Mouse (Mus musculus): ENCODE measurements around the gene Slc35c2. TPM values are rescaled to one million over a fixed set of nuclear protein-coding genes. Genes with fewer than 3 reads are reported as not detected.
A peak's percentile ranks its signal among the peaks of the same experiment; 100 is the strongest.

The Slc35c2 gene
- polyA plus RNA-seq, 1 experiment from 2014 or later = 53.0 TPM

GRCm38 (mm10) chr2:165305438-165305837 is 17.8 kb upstream of the Slc35c2 start:
- H3K9me3 ChIP-seq (ENCODE audit: control insufficient read depth, low read length) = no peaks in the 10 kb centered on the region
- H3K27ac ChIP-seq (ENCODE audit: low read depth, low read length) = no peak overlapping the region; the same call in 1 of the 2 replicates
- H3K4me2 ChIP-seq = 0 out of 2 replicates have a peak overlapping the region, but pooled peaks have one; percentile 6
- 80% methylated on average over 8 of the region's 8 CpGs for WGBS
- no peak overlapping the region for H3K4me3 ChIP-seq (ENCODE audit: low read depth, low read length)
- ATAC-seq (replicated peaks; ENCODE audit: low FRiP score) (no peak), DNase-seq (ENCODE audit: low spot score) (no peak)
- H3K9ac ChIP-seq (ENCODE audit: low read depth, low read length) = no peak overlapping the region
- H3K36me3 ChIP-seq (ENCODE audit: control insufficient read depth, insufficient read depth, low read length) = peaks cover 15% of the 10 kb centered on the region
- H3K27me3 ChIP-seq (replicated peaks; ENCODE audit: control insufficient read depth, insufficient read depth, low read length) = no peaks in the 10 kb centered on the region
- no peaks in the 10 kb centered on the region; the same call in 1 of the 2 replicates for H3K4me1 ChIP-seq (replicated peaks; ENCODE audit: control insufficient read depth, insufficient read depth, low read length)

- no peaks in the 10 kb centered on the region for H3K9me3 ChIP-seq (ENCODE audit: control insufficient read depth, low read length)
- ATAC-seq (replicated peaks; ENCODE audit: low FRiP score) = no peak
- no peak overlapping the region for H3K9ac ChIP-seq (ENCODE audit: low read depth, low read length)
- H3K4me3 ChIP-seq (ENCODE audit: low read depth, low read length) = no peak overlapping the region
- no peak overlapping the region for H3K4me2 ChIP-seq
- H3K4me1 ChIP-seq (replicated peaks; ENCODE audit: control insufficient read depth, insufficient read depth, low read length) = no peaks in the 10 kb centered on the region; the same call in 1 of the 2 replicates
- DNase-seq (ENCODE audit: low spot score) = no peak
- peaks cover 15% of the 10 kb centered on the region for H3K36me3 ChIP-seq (ENCODE audit: control insufficient read depth, insufficient read depth, low read length)
- 76% methylated on average over 19 of the region's 19 CpGs for WGBS
- H3K27ac ChIP-seq (ENCODE audit: low read depth, low read length) = peak overlapping the region; percentile 35; the same call in 1 of the 2 replicates
- H3K27me3 ChIP-seq (replicated peaks; ENCODE audit: control insufficient read depth, insufficient read depth, low read length) = no peaks in the 10 kb centered on the region
Observed at GRCm38 (mm10) chr2:165304819-165305218, 17.1 kb upstream of the Slc35c2 start.

GRCm38 (mm10) chr2:165303354-165304012 is 15.8 kb upstream of the Slc35c2 start:
- ATAC-seq (replicated peaks; ENCODE audit: low FRiP score) = no peak
- Histone ChIP-seq H3K9ac (ENCODE audit: low read depth, low read length) (no peak overlapping the region), H3K27me3 (replicated peaks; ENCODE audit: control insufficient read depth, insufficient read depth, low read length) (no peaks in the 10 kb centered on the region), H3K4me1 (replicated peaks; ENCODE audit: control insufficient read depth, insufficient read depth, low read length) (no peaks in the 10 kb centered on the region; the same call in 1 of the 2 replicates), H3K36me3 (ENCODE audit: control insufficient read depth, insufficient read depth, low read length) (peaks cover 15% of the 10 kb centered on the region), H3K4me3 (ENCODE audit: low read depth, low read length) (no peak overlapping the region), H3K27ac (ENCODE audit: low read depth, low read length) (no peak overlapping the region), H3K4me2 (no peak overlapping the region), H3K9me3 (ENCODE audit: control insufficient read depth, low read length) (no peaks in the 10 kb centered on the region)
- no peak for DNase-seq (ENCODE audit: low spot score)
- WGBS = 92% methylated on average over 6 of the region's 6 CpGs

- no peak for DNase-seq (ENCODE audit: low spot score)
- 74% methylated on average over 3 of the region's 3 CpGs for WGBS
- no peak overlapping the region for H3K9ac ChIP-seq (ENCODE audit: low read depth, low read length)
- peaks cover 21% of the 10 kb centered on the region for H3K36me3 ChIP-seq (ENCODE audit: control insufficient read depth, insufficient read depth, low read length)
- H3K4me1 ChIP-seq (replicated peaks; ENCODE audit: control insufficient read depth, insufficient read depth, low read length) = no peaks in the 10 kb centered on the region; the same call in 1 of the 2 replicates
- H3K27ac ChIP-seq (ENCODE audit: low read depth, low read length) = no peak overlapping the region
- H3K27me3 ChIP-seq (replicated peaks; ENCODE audit: control insufficient read depth, insufficient read depth, low read length) = no peaks in the 10 kb centered on the region
- no peak for ATAC-seq (replicated peaks; ENCODE audit: low FRiP score)
- no peaks in the 10 kb centered on the region for H3K9me3 ChIP-seq (ENCODE audit: control insufficient read depth, low read length)
- H3K4me3 ChIP-seq (ENCODE audit: low read depth, low read length) = no peak overlapping the region
- no peak overlapping the region for H3K4me2 ChIP-seq
Observed at GRCm38 (mm10) chr2:165301409-165301808, 13.7 kb upstream of the Slc35c2 start.

GRCm38 (mm10) chr2:165300885-165301284 is 13.2 kb upstream of the Slc35c2 start:
- Histone ChIP-seq H3K27ac (ENCODE audit: low read depth, low read length) (no peak overlapping the region), H3K9me3 (ENCODE audit: control insufficient read depth, low read length) (no peaks in the 10 kb centered on the region), H3K4me2 (no peak overlapping the region), H3K4me1 (replicated peaks; ENCODE audit: control insufficient read depth, insufficient read depth, low read length) (no peaks in the 10 kb centered on the region; the same call in 1 of the 2 replicates), H3K9ac (ENCODE audit: low read depth, low read length) (no peak overlapping the region), H3K36me3 (ENCODE audit: control insufficient read depth, insufficient read depth, low read length) (peaks cover 21% of the 10 kb centered on the region), H3K27me3 (replicated peaks; ENCODE audit: control insufficient read depth, insufficient read depth, low read length) (no peaks in the 10 kb centered on the region), H3K4me3 (ENCODE audit: low read depth, low read length) (no peak overlapping the region)
- ATAC-seq (replicated peaks; ENCODE audit: low FRiP score) = no peak
- WGBS = 83% methylated on average over 6 of the region's 6 CpGs
- no peak for DNase-seq (ENCODE audit: low spot score)

GRCm38 (mm10) chr2:165300424-165300823 is 12.8 kb upstream of the Slc35c2 start:
- Histone ChIP-seq H3K4me3 (ENCODE audit: low read depth, low read length) (no peak overlapping the region), H3K9me3 (ENCODE audit: control insufficient read depth, low read length) (no peaks in the 10 kb centered on the region), H3K27ac (ENCODE audit: low read depth, low read length) (no peak overlapping the region), H3K4me2 (no peak overlapping the region), H3K9ac (ENCODE audit: low read depth, low read length) (no peak overlapping the region), H3K27me3 (replicated peaks; ENCODE audit: control insufficient read depth, insufficient read depth, low read length) (no peaks in the 10 kb centered on the region), H3K4me1 (replicated peaks; ENCODE audit: control insufficient read depth, insufficient read depth, low read length) (no peaks in the 10 kb centered on the region; the same call in 1 of the 2 replicates), H3K36me3 (ENCODE audit: control insufficient read depth, insufficient read depth, low read length) (peaks cover 21% of the 10 kb centered on the region)
- WGBS = 71% methylated on average over 8 of the region's 8 CpGs
- ATAC-seq (replicated peaks; ENCODE audit: low FRiP score) (no peak), DNase-seq (ENCODE audit: low spot score) (no peak)

GRCm38 (mm10) chr2:165297429-165297828 is 9.8 kb upstream of the Slc35c2 start:
- H3K4me1 ChIP-seq (replicated peaks; ENCODE audit: control insufficient read depth, insufficient read depth, low read length) = no peaks in the 10 kb centered on the region
- DNase-seq (ENCODE audit: low spot score) (no peak), ATAC-seq (replicated peaks; ENCODE audit: low FRiP score) (no peak)
- H3K36me3 ChIP-seq (ENCODE audit: control insufficient read depth, insufficient read depth, low read length) = peaks cover 21% of the 10 kb centered on the region; the same call in 1 of the 2 replicates
- no peak overlapping the region for H3K9ac ChIP-seq (ENCODE audit: low read depth, low read length)
- H3K27ac ChIP-seq (ENCODE audit: low read depth, low read length) = no peak overlapping the region
- H3K4me3 ChIP-seq (ENCODE audit: low read depth, low read length) = no peak overlapping the region
- 89% methylated on average over 11 of the region's 11 CpGs for WGBS
- H3K9me3 ChIP-seq (ENCODE audit: control insufficient read depth, low read length) = no peaks in the 10 kb centered on the region
- H3K4me2 ChIP-seq = no peak overlapping the region
- no peaks in the 10 kb centered on the region for H3K27me3 ChIP-seq (replicated peaks; ENCODE audit: control insufficient read depth, insufficient read depth, low read length)

GRCm38 (mm10) chr2:165296571-165296970 is 8.9 kb upstream of the Slc35c2 start:
- Histone ChIP-seq H3K27ac (ENCODE audit: low read depth, low read length) (no peak overlapping the region), H3K9ac (ENCODE audit: low read depth, low read length) (no peak overlapping the region), H3K4me1 (replicated peaks; ENCODE audit: control insufficient read depth, insufficient read depth, low read length) (no peaks in the 10 kb centered on the region), H3K4me2 (no peak overlapping the region), H3K36me3 (ENCODE audit: control insufficient read depth, insufficient read depth, low read length) (peaks cover 18% of the 10 kb centered on the region; the same call in 1 of the 2 replicates), H3K9me3 (ENCODE audit: control insufficient read depth, low read length) (no peaks in the 10 kb centered on the region), H3K27me3 (replicated peaks; ENCODE audit: control insufficient read depth, insufficient read depth, low read length) (no peaks in the 10 kb centered on the region), H3K4me3 (ENCODE audit: low read depth, low read length) (no peak overlapping the region)
- DNase-seq (ENCODE audit: low spot score) (no peak), ATAC-seq (replicated peaks; ENCODE audit: low FRiP score) (no peak)
- whole genome bisulfite sequencing = 93% methylated on average over 18 of the region's 18 CpGs
